Mouse (Mus musculus) testis, adult 2 months (tissue): Measurements from ENCODE around the gene Cotl1.

Experiments
- CTCF ChIP-seq: fragments of 200-500 bp; IDR thresholded peaks from 2 replicates; pipeline ENCODE4 v1.5.1; 2012; ENCODE audit warnings: low read depth, mild to moderate bottlenecking, inconsistent platforms, low read length, moderate library complexity; ENCODE audit not compliant: control insufficient read depth, insufficient read depth, insufficient replicate concordance
- POLR2A ChIP-seq: fragments of 200-500 bp; IDR thresholded peaks from 2 replicates; pipeline ENCODE4 v1.6.1; 2012; ENCODE audit warnings: low read depth, mild to moderate bottlenecking, inconsistent platforms, low read length, moderate library complexity; ENCODE audit not compliant: control insufficient read depth

GRCm38 (mm10) chr8:119838983-119839340 lies 1.4 kb downstream of the Cotl1 start:
- TF ChIP-seq POLR2A (no peak), CTCF (no peak)
